In genomic region chr7:27479750-27480149, GRCm38 (mm10) we compare ENCODE assay signal across 20 mouse cellular contexts. TPM values are rescaled to one million over a fixed set of nuclear protein-coding genes. Genes with fewer than 3 reads are reported as not detected.
DNase-seq lines count a peak whose midpoint lies in the region; ATAC-seq and TF ChIP-seq lines count a peak whose summit lies in the region.
"Had no signal": no experiment of that assay in that cellular context is flagged by ENCODE, and none has a peak within 500 bp of the region (broad histone marks: within the 10 kb centered on the region; RNA-seq: fewer than 3 reads in every experiment).

No protein-coding gene starts in this region.

- H3K27ac ChIP-seq in embryonic facial prominence, embryonic 13.5 days = 0 out of 2 replicates have a peak overlapping the region, but pooled peaks have one; percentile 88
- H3K27ac ChIP-seq in embryonic facial prominence, embryonic 10.5 days (replicated peaks) = no peak overlapping the region
- peak overlapping the region; percentile 83 for H3K27ac ChIP-seq in intestine, postnatal 0 days (ENCODE audit: low read depth, low read length)
- peak overlapping the region; percentile 91 for H3K27ac ChIP-seq in liver, postnatal 0 days (ENCODE audit: low read depth)
- H3K27ac ChIP-seq in hindbrain, embryonic 11.5 days (ENCODE audit: low read depth, low read length) = no peak overlapping the region
- H3K27ac ChIP-seq: hindbrain, embryonic 10.5 days; neural tube, embryonic 12.5 days had no signal

- no peaks in the 10 kb centered on the region for H3K9me3 ChIP-seq in embryonic facial prominence, embryonic 13.5 days
- no peaks in the 10 kb centered on the region for H3K9me3 ChIP-seq in embryonic facial prominence, embryonic 10.5 days
- no peaks in the 10 kb centered on the region for H3K9me3 ChIP-seq in intestine, postnatal 0 days (ENCODE audit: control insufficient read depth)
- H3K9me3 ChIP-seq in liver, postnatal 0 days (ENCODE audit: low read length) = no peaks in the 10 kb centered on the region
- no peaks in the 10 kb centered on the region for H3K9me3 ChIP-seq in hindbrain, embryonic 11.5 days (ENCODE audit: control insufficient read depth, low read length)
- H3K9me3 ChIP-seq: heart, embryonic 13.5 days; hindbrain, embryonic 10.5 days; limb, embryonic 12.5 days; megakaryocyte, embryonic 14.5 days; neural tube, embryonic 12.5 days had no signal

- H3K27me3 ChIP-seq in embryonic facial prominence, embryonic 13.5 days = no peaks in the 10 kb centered on the region
- no peaks in the 10 kb centered on the region for H3K27me3 ChIP-seq in embryonic facial prominence, embryonic 10.5 days (replicated peaks; ENCODE audit: low read depth, poor library complexity, severe bottlenecking)
- H3K27me3 ChIP-seq in intestine, postnatal 0 days (replicated peaks; ENCODE audit: control insufficient read depth, insufficient read depth, low read length) = no peaks in the 10 kb centered on the region
- H3K27me3 ChIP-seq in liver, postnatal 0 days (ENCODE audit: insufficient read depth, low read length) = no peaks in the 10 kb centered on the region
- H3K27me3 ChIP-seq in hindbrain, embryonic 11.5 days (ENCODE audit: control insufficient read depth, insufficient read depth, low read length) = no peaks in the 10 kb centered on the region
- H3K27me3 ChIP-seq: heart, embryonic 13.5 days; limb, embryonic 12.5 days; megakaryocyte, embryonic 14.5 days; neural tube, embryonic 12.5 days had no signal

- ATAC-seq in embryonic facial prominence, embryonic 13.5 days (ENCODE audit: insufficient number of reproducible peaks, insufficient read depth, low FRiP score, low TSS enrichment, low read depth) = no peak
- ATAC-seq in intestine, postnatal 0 days = no peak
- ATAC-seq in liver, postnatal 0 days = no peak
- ATAC-seq in hindbrain, embryonic 11.5 days (ENCODE audit: low FRiP score) = no peak
- ATAC-seq: forebrain, postnatal 0 days had no signal

- TF ChIP-seq EP300 in liver, postnatal 0 days (IDR thresholded peaks at IDR 0.05; ENCODE audit: low read depth) = no peak

- H3K36me3 ChIP-seq in embryonic facial prominence, embryonic 13.5 days = peaks cover 30% of the 10 kb centered on the region
- peaks cover 28% of the 10 kb centered on the region for H3K36me3 ChIP-seq in embryonic facial prominence, embryonic 10.5 days (replicated peaks)
- H3K36me3 ChIP-seq in intestine, postnatal 0 days (ENCODE audit: control insufficient read depth, insufficient read depth) = peaks cover 27% of the 10 kb centered on the region
- H3K36me3 ChIP-seq in liver, postnatal 0 days (replicated peaks; ENCODE audit: insufficient read depth, low read length) = peaks cover 23% of the 10 kb centered on the region
- H3K36me3 ChIP-seq in hindbrain, embryonic 11.5 days (ENCODE audit: control insufficient read depth, insufficient read depth, low read length) = no peaks in the 10 kb centered on the region

- 74% methylated on average over 1 of the region's 1 CpGs for WGBS in embryonic facial prominence, embryonic 13.5 days
- 79% methylated on average over 1 of the region's 1 CpGs for WGBS in embryonic facial prominence, embryonic 10.5 days
- 46% methylated on average over 1 of the region's 1 CpGs for WGBS in intestine, postnatal 0 days
- 69% methylated on average over 1 of the region's 1 CpGs for WGBS in liver, postnatal 0 days (ENCODE audit: insufficient replicate concordance)
- WGBS in hindbrain, embryonic 11.5 days = 79% methylated on average over 1 of the region's 1 CpGs

- H3K4me3 ChIP-seq in embryonic facial prominence, embryonic 13.5 days = no peak overlapping the region
- no peak overlapping the region for H3K4me3 ChIP-seq in embryonic facial prominence, embryonic 10.5 days
- 0 out of 2 replicates have a peak overlapping the region, but pooled peaks have one; percentile 39 for H3K4me3 ChIP-seq in intestine, postnatal 0 days (ENCODE audit: low read depth, low read length)
- H3K4me3 ChIP-seq in liver, postnatal 0 days (ENCODE audit: low read depth, low read length) = 0 out of 2 replicates have a peak overlapping the region, but pooled peaks have one; percentile 50
- no peak overlapping the region for H3K4me3 ChIP-seq in hindbrain, embryonic 11.5 days (ENCODE audit: low read depth, low read length)
- H3K4me3 ChIP-seq: heart, embryonic 13.5 days; hindbrain, embryonic 10.5 days; limb, embryonic 12.5 days; neural tube, embryonic 12.5 days had no signal

- no peak for TF ChIP-seq CTCF in intestine, postnatal 0 days (IDR thresholded peaks at IDR 0.05; ENCODE audit: low read depth)
- no peak for TF ChIP-seq CTCF in liver, postnatal 0 days (IDR thresholded peaks at IDR 0.05; ENCODE audit: low read depth)

- peaks cover 40% of the 10 kb centered on the region for H3K4me1 ChIP-seq in embryonic facial prominence, embryonic 13.5 days
- H3K4me1 ChIP-seq in embryonic facial prominence, embryonic 10.5 days = peaks cover 32% of the 10 kb centered on the region
- H3K4me1 ChIP-seq in intestine, postnatal 0 days (replicated peaks; ENCODE audit: control insufficient read depth, insufficient read depth, low read length) = peaks cover 10% of the 10 kb centered on the region; the same call in 1 of the 2 replicates
- peaks cover 49% of the 10 kb centered on the region for H3K4me1 ChIP-seq in liver, postnatal 0 days (ENCODE audit: insufficient read depth)
- no peaks in the 10 kb centered on the region for H3K4me1 ChIP-seq in hindbrain, embryonic 11.5 days (replicated peaks; ENCODE audit: control insufficient read depth, insufficient read depth, low read length)

- H3K9ac ChIP-seq in embryonic facial prominence, embryonic 13.5 days = no peak overlapping the region
- H3K9ac ChIP-seq in intestine, postnatal 0 days (ENCODE audit: low read depth, low read length) = no peak overlapping the region
- no peak overlapping the region; the same call in 1 of the 2 replicates for H3K9ac ChIP-seq in liver, postnatal 0 days (replicated peaks)
- no peak overlapping the region for H3K9ac ChIP-seq in hindbrain, embryonic 11.5 days (ENCODE audit: low read depth, low read length)
- H3K9ac ChIP-seq: forebrain, postnatal 0 days; heart, embryonic 13.5 days; limb, embryonic 12.5 days; neural tube, embryonic 12.5 days had no signal

- no peak for DNase-seq in embryonic facial prominence, embryonic 10.5 days (ENCODE audit: low spot score)
- peak; percentile 64 for DNase-seq in kidney, postnatal 14 days
- DNase-seq in liver, postnatal 0 days = no peak
- DNase-seq in hindbrain, embryonic 11.5 days (ENCODE audit: low spot score) = no peak
- no peak for DNase-seq in layer of hippocampus, postnatal 36 days
- DNase-seq in thymus, postnatal 36 days = no peak
- DNase-seq: adrenal gland, postnatal 14 days; cerebellum, postnatal 10 days; embryo, embryonic 11 days; forebrain, postnatal 0 days; gastrocnemius, postnatal 36 days; lung, postnatal 10 days; right cerebral cortex, postnatal 4 days had no signal

- H3K4me2 ChIP-seq in embryonic facial prominence, embryonic 13.5 days = no peak overlapping the region
- H3K4me2 ChIP-seq in intestine, postnatal 0 days (replicated peaks; ENCODE audit: low read depth) = peak overlapping the region; percentile 66
- peak overlapping the region; percentile 78 for H3K4me2 ChIP-seq in liver, postnatal 0 days (ENCODE audit: low read depth, low read length)
- no peak overlapping the region for H3K4me2 ChIP-seq in hindbrain, embryonic 11.5 days (replicated peaks; ENCODE audit: low read depth, low read length)
- H3K4me2 ChIP-seq: limb, embryonic 12.5 days; neural tube, embryonic 12.5 days had no signal

RNA-seq across cellular contexts. Expression of gene Sertad3, which starts 6.2 kb away (rescaled TPM):
- polyA plus RNA-seq in embryonic facial prominence, embryonic 13.5 days (2015; fragmentation: Nextera tagmentation; extraction: Ambion mirVana) = 33.6 and 38.2 TPM in 2 replicates
- polyA plus RNA-seq in embryonic facial prominence, embryonic 10.5 days (2016; fragmentation: Nextera tagmentation; extraction: Ambion mirVana) = 26.2 and 26.5 TPM in 2 replicates
- 22.8 and 24.0 TPM in 2 replicates for polyA plus RNA-seq in intestine, postnatal 0 days (2015; fragmentation: Nextera tagmentation; extraction: Ambion mirVana)
- polyA plus RNA-seq in liver, postnatal 0 days (2015; fragmentation: Nextera tagmentation; extraction: Ambion mirVana) = 16.2 and 17.0 TPM in 2 replicates
- 20.7 and 22.2 TPM in 2 replicates for polyA plus RNA-seq in hindbrain, embryonic 11.5 days (2014; fragmentation: Nextera tagmentation; extraction: Ambion mirVana)
- 1 to 10 TPM; 2.7 to 4.0 TPM for total RNA-seq in layer of hippocampus, postnatal 36 days (2021)

RNA-seq across cellular contexts. Expression of gene Sertad1, which starts 7.0 kb away (rescaled TPM):
- polyA plus RNA-seq in embryonic facial prominence, embryonic 13.5 days (2015; fragmentation: Nextera tagmentation; extraction: Ambion mirVana) = 34.7 and 40.1 TPM in 2 replicates
- 24.0 and 25.1 TPM in 2 replicates for polyA plus RNA-seq in embryonic facial prominence, embryonic 10.5 days (2016; fragmentation: Nextera tagmentation; extraction: Ambion mirVana)
- 42.7 and 43.1 TPM in 2 replicates for polyA plus RNA-seq in intestine, postnatal 0 days (2015; fragmentation: Nextera tagmentation; extraction: Ambion mirVana)
- polyA plus RNA-seq in liver, postnatal 0 days (2015; fragmentation: Nextera tagmentation; extraction: Ambion mirVana) = 18.3 and 18.5 TPM in 2 replicates
- 18.4 and 21.0 TPM in 2 replicates for polyA plus RNA-seq in hindbrain, embryonic 11.5 days (2014; fragmentation: Nextera tagmentation; extraction: Ambion mirVana)
- 1 to 10 TPM; 6.4 to 7.0 TPM for total RNA-seq in layer of hippocampus, postnatal 36 days (2021)

RNA-seq across cellular contexts. Expression of gene Prx, which starts 19.4 kb away (rescaled TPM):
- polyA plus RNA-seq in embryonic facial prominence, embryonic 13.5 days (2015; fragmentation: Nextera tagmentation; extraction: Ambion mirVana) = 5.8 and 6.3 TPM in 2 replicates
- 3.8 and 4.2 TPM in 2 replicates for polyA plus RNA-seq in embryonic facial prominence, embryonic 10.5 days (2016; fragmentation: Nextera tagmentation; extraction: Ambion mirVana)
- polyA plus RNA-seq in intestine, postnatal 0 days (2015; fragmentation: Nextera tagmentation; extraction: Ambion mirVana) = 1.3 and 1.4 TPM in 2 replicates
- 0.25 and 0.28 TPM in 2 replicates for polyA plus RNA-seq in liver, postnatal 0 days (2015; fragmentation: Nextera tagmentation; extraction: Ambion mirVana)
- 0.53 and 1.0 TPM in 2 replicates for polyA plus RNA-seq in hindbrain, embryonic 11.5 days (2014; fragmentation: Nextera tagmentation; extraction: Ambion mirVana)
- under 1 TPM; 0.15 to 0.40 TPM for total RNA-seq in layer of hippocampus, postnatal 36 days (2021)

RNA-seq across cellular contexts. Expression of gene Blvrb, which starts 32.0 kb away (rescaled TPM):
- 46.1 and 52.9 TPM in 2 replicates for polyA plus RNA-seq in embryonic facial prominence, embryonic 13.5 days (2015; fragmentation: Nextera tagmentation; extraction: Ambion mirVana)
- 31.9 and 35.2 TPM in 2 replicates for polyA plus RNA-seq in embryonic facial prominence, embryonic 10.5 days (2016; fragmentation: Nextera tagmentation; extraction: Ambion mirVana)
- 60.4 and 67.3 TPM in 2 replicates for polyA plus RNA-seq in intestine, postnatal 0 days (2015; fragmentation: Nextera tagmentation; extraction: Ambion mirVana)
- polyA plus RNA-seq in liver, postnatal 0 days (2015; fragmentation: Nextera tagmentation; extraction: Ambion mirVana) = 372 and 407 TPM in 2 replicates
- polyA plus RNA-seq in hindbrain, embryonic 11.5 days (2014; fragmentation: Nextera tagmentation; extraction: Ambion mirVana) = 34.8 and 35.4 TPM in 2 replicates
- 10 to 100 TPM; 16.0 to 20.0 TPM for total RNA-seq in layer of hippocampus, postnatal 36 days (2021)

RNA-seq across cellular contexts. Expression of gene Sptbn4, which starts 32.3 kb away (rescaled TPM):
- 0.56 and 0.73 TPM in 2 replicates for polyA plus RNA-seq in embryonic facial prominence, embryonic 13.5 days (2015; fragmentation: Nextera tagmentation; extraction: Ambion mirVana)
- polyA plus RNA-seq in embryonic facial prominence, embryonic 10.5 days (2016; fragmentation: Nextera tagmentation; extraction: Ambion mirVana) = 0.19 and 0.35 TPM in 2 replicates
- 0.17 and 0.26 TPM in 2 replicates for polyA plus RNA-seq in intestine, postnatal 0 days (2015; fragmentation: Nextera tagmentation; extraction: Ambion mirVana)
- 0.02 and 0.18 TPM in 2 replicates for polyA plus RNA-seq in liver, postnatal 0 days (2015; fragmentation: Nextera tagmentation; extraction: Ambion mirVana)
- 0.20 and 0.57 TPM in 2 replicates for polyA plus RNA-seq in hindbrain, embryonic 11.5 days (2014; fragmentation: Nextera tagmentation; extraction: Ambion mirVana)
- 100 to 1,000 TPM; 132 to 146 TPM for total RNA-seq in layer of hippocampus, postnatal 36 days (2021)

Comparison
In these comparisons a context has a peak if more than half of its experiments do, and no peak if none do; other contexts are left out.
1. H3K27ac ChIP-seq: peak in embryonic facial prominence, embryonic 13.5 days (single experiment), intestine, postnatal 0 days (single experiment) and liver, postnatal 0 days (single experiment); none in embryonic facial prominence, embryonic 10.5 days (single experiment) and hindbrain, embryonic 11.5 days (single experiment).
2. H3K4me2 ChIP-seq: peak in intestine, postnatal 0 days (single experiment) and liver, postnatal 0 days (single experiment); none in embryonic facial prominence, embryonic 13.5 days (single experiment) and hindbrain, embryonic 11.5 days (single experiment).
3. H3K4me3 ChIP-seq: peak in intestine, postnatal 0 days (single experiment) and liver, postnatal 0 days (single experiment); none in embryonic facial prominence, embryonic 13.5 days (single experiment), embryonic facial prominence, embryonic 10.5 days (single experiment) and hindbrain, embryonic 11.5 days (single experiment).